Mouse (Mus musculus) lung, embryonic 15.5 days (tissue): ENCODE measurements around the gene Cnnm4. TPM values are rescaled to one million over a fixed set of nuclear protein-coding genes. Genes with fewer than 3 reads are reported as not detected.

Experiments used
- ATAC-seq: fragments of 200-750 bp; cut with Nextera tagmentation; 2 replicates; pipeline ENCODE4 v1.8.0; 2017; ENCODE audit warnings: moderate number of reproducible peaks, borderline replicate concordance; ENCODE audit not compliant: low FRiP score, low TSS enrichment; ENCODE audit errors: extremely low read depth
- H3K27ac ChIP-seq: fragments of 300-500 bp; sonication (generic); 2 replicates; pipeline ENCODE4 v1.5.1; 2015; ENCODE audit warnings: moderate library complexity, mild to moderate bottlenecking, inconsistent platforms
- H3K27me3 ChIP-seq: fragments of 300-500 bp; sonication (generic); 2 replicates; pipeline ENCODE4 v1.6.1; 2015; ENCODE audit warnings: inconsistent platforms
- H3K36me3 ChIP-seq: fragments of 300-500 bp; sonication (generic); 2 replicates; pipeline ENCODE4 v1.6.1; 2015; ENCODE audit warnings: inconsistent platforms
- H3K4me1 ChIP-seq: fragments of 300-500 bp; sonication (generic); 2 replicates; pipeline ENCODE4 v1.6.1; 2015; ENCODE audit warnings: inconsistent platforms
- H3K4me2 ChIP-seq: fragments of 300-500 bp; sonication (generic); 2 replicates; pipeline ENCODE4 v1.6.1; 2015; ENCODE audit warnings: inconsistent platforms, mild to moderate bottlenecking, moderate library complexity
- H3K4me3 ChIP-seq: fragments of 300-500 bp; sonication (generic); 2 replicates; pipeline ENCODE4 v1.5.1; 2015; ENCODE audit warnings: mild to moderate bottlenecking, inconsistent platforms
- H3K9ac ChIP-seq: fragments of 300-500 bp; sonication (generic); 2 replicates; pipeline ENCODE4 v1.6.1; 2015; ENCODE audit warnings: inconsistent platforms
- H3K9me3 ChIP-seq: fragments of 300-500 bp; sonication (generic); 2 replicates; pipeline ENCODE4 v1.6.1; 2016; ENCODE audit warnings: inconsistent platforms
- WGBS: fragments of 180-500 bp; shearing (Covaris S2); methylation state at CpG from one replicate; pipeline ENCODE4 v1.1.7; 2015; 5-methylcytosine and 5-hydroxymethylcytosine counted together
- polyA plus RNA-seq: library from polyadenylated mRNA; unstranded; fragments of >200 nt; fragmentation: Nextera tagmentation; extraction: Ambion mirVana; gene quantifications from 2 replicates; pipeline ENCODE4 v1.2.1, GENCODE M21; 2015

Gene Cnnm4
- polyA plus RNA-seq, 1 experiment from 2014 or later, result 12.5 TPM

GRCm38 (mm10) chr1:36497312-36497711 is 25.9 kb downstream of the Cnnm4 start:
- Histone ChIP-seq H3K4me3 (no peak overlapping the region), H3K36me3 (0 out of 2 replicates have a peak, but pooled peaks cover 2% of the 10 kb centered on the region), H3K9me3 (no peaks in the 10 kb centered on the region), H3K4me2 (no peak overlapping the region), H3K4me1 (peaks cover 4% of the 10 kb centered on the region; the same call in 1 of the 2 replicates), H3K9ac (no peak overlapping the region), H3K27me3 (no peaks in the 10 kb centered on the region), H3K27ac (no peak overlapping the region)
- no peak for ATAC-seq
- WGBS, result 70% methylated on average over 2 of the region's 2 CpGs

GRCm38 (mm10) chr1:36501261-36501660 is 29.8 kb downstream of the Cnnm4 start:
- WGBS, result 6% methylated on average over 3 of the region's 3 CpGs
- Histone ChIP-seq H3K4me1 (no peaks in the 10 kb centered on the region), H3K27me3 (no peaks in the 10 kb centered on the region), H3K4me2 (no peak overlapping the region), H3K4me3 (no peak overlapping the region), H3K36me3 (0 out of 2 replicates have a peak, but pooled peaks cover 2% of the 10 kb centered on the region), H3K9me3 (no peaks in the 10 kb centered on the region), H3K9ac (no peak overlapping the region), H3K27ac (no peak overlapping the region)
- ATAC-seq, result 0 out of 2 replicates have a peak, but pooled peaks have one; percentile 8

DNA sequence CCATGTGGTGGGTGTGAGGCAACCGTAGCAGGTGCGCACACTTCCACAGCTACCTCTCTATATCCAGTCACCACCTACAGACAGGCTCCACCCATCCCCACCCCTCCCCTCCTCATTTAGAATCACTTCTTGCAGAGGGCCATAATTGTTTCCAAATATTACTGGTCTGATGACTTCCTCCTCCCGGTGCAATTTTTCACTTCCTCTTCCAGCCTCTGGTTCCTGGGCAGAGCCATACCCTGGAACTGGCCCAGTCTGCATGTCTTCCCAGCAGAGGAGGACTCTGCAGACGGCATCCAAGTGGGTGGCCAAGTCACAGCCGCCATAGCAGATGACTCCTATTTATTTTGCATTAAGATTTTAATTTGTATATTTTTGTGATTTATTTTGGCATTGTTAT is 36.8 kb downstream of the Cnnm4 start:
- no peak overlapping the region for H3K4me2 ChIP-seq
- 0 out of 2 replicates have a peak, but pooled peaks cover 3% of the 10 kb centered on the region for H3K36me3 ChIP-seq
- ATAC-seq, result no peak
- H3K27me3 ChIP-seq, result no peaks in the 10 kb centered on the region
- WGBS, result 67% methylated on average over 5 of the region's 5 CpGs
- H3K4me1 ChIP-seq, result peaks cover 6% of the 10 kb centered on the region
- no peak overlapping the region for H3K9ac ChIP-seq
- 0 out of 2 replicates have a peak, but pooled peaks cover 3% of the 10 kb centered on the region for H3K9me3 ChIP-seq
- H3K27ac ChIP-seq, result no peak overlapping the region
- no peak overlapping the region for H3K4me3 ChIP-seq

DNA sequence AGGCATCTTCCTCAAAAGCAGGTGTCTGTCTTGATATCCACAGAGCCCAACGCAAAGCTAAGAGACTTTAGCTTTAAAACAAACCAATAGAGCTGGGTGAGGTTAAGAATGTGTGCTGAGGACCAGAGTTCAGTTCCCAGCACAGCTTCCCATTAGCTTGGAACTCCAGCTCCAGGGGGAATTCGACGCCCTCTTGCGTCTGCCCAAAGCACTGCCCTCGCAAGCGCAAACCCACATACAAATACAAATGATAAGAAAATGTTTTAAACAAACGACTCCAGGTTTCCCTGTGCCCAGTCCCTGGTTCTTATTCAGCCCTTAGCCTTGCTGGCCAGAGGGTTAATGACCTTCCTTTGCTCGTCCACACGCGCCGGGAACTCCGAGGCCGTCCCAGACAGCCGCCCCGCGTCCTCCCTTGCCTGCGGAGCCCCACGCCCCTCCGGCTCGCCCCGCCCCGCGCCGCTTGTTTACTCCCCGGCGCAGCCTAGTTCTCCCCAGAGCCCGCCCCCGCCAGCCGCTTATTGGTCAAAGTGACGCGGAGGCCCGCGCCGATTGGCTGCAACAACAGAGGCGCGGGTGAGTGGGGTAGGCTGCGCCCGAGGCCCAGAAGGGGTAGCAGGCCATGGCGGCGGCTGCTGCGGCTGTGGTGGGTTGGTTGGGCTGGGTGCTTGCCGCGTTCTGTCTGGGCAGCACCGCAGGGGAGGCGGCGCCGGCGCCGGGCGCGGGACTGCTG is 40.0 kb downstream of the Cnnm4 start, which contains the start of gene Cnnm3:
TSS of gene Cnnm3 (plus strand) at position 579 of the 733 bp plus-strand sequence.
- peak; percentile 99 for ATAC-seq
- WGBS, result 2% methylated on average over 50 of the region's 51 CpGs
- Histone ChIP-seq H3K4me2 (peak within 1 kb of the TSS; percentile 97), H3K36me3 (0 out of 2 replicates have a peak, but pooled peaks cover under 1% of the 10 kb centered on the region), H3K4me3 (peak within 1 kb of the TSS; percentile 100), H3K4me1 (peaks cover 25% of the 10 kb centered on the region), H3K27ac (peak within 1 kb of the TSS; percentile 99), H3K9ac (peak within 1 kb of the TSS; percentile 90), H3K27me3 (no peaks in the 10 kb centered on the region), H3K9me3 (0 out of 2 replicates have a peak, but pooled peaks cover 3% of the 10 kb centered on the region)

- Histone ChIP-seq H3K27ac (peak overlapping the region; percentile 99), H3K9me3 (0 out of 2 replicates have a peak, but pooled peaks cover 3% of the 10 kb centered on the region), H3K4me2 (peak overlapping the region; percentile 97), H3K4me1 (peaks cover 25% of the 10 kb centered on the region), H3K36me3 (no peaks in the 10 kb centered on the region), H3K27me3 (no peaks in the 10 kb centered on the region), H3K9ac (peak overlapping the region; percentile 90), H3K4me3 (peak overlapping the region; percentile 100)
- WGBS, result under 1% methylated on average over 111 of the region's 126 CpGs
- peak; percentile 60 for ATAC-seq
Measured at GRCm38 (mm10) chr1:36512089-36512965, 40.9 kb downstream of the Cnnm4 start.

DNA sequence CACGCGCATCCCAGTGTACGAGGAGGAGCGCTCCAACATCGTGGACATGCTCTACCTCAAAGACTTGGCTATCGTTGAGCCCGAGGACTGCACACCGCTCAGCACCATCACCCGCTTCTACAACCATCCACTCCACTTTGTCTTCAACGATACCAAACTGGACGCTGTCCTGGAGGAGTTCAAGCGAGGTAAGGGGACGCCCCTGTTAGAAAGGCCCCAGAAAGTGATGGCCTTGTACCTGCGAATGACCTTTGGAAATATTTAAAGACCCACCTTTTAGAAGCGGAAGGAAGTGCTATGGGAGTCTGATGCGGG is 41.5 kb downstream of the Cnnm4 start:
- no peak for ATAC-seq
- no peaks in the 10 kb centered on the region for H3K27me3 ChIP-seq
- 0 out of 2 replicates have a peak, but pooled peaks cover 3% of the 10 kb centered on the region for H3K9me3 ChIP-seq
- H3K4me1 ChIP-seq, result peaks cover 25% of the 10 kb centered on the region
- WGBS, result 1% methylated on average over 16 of the region's 16 CpGs
- H3K4me3 ChIP-seq, result peak overlapping the region; percentile 100
- H3K4me2 ChIP-seq, result peak overlapping the region; percentile 97
- no peaks in the 10 kb centered on the region for H3K36me3 ChIP-seq
- peak overlapping the region; percentile 99 for H3K27ac ChIP-seq
- H3K9ac ChIP-seq, result peak overlapping the region; percentile 90

DNA sequence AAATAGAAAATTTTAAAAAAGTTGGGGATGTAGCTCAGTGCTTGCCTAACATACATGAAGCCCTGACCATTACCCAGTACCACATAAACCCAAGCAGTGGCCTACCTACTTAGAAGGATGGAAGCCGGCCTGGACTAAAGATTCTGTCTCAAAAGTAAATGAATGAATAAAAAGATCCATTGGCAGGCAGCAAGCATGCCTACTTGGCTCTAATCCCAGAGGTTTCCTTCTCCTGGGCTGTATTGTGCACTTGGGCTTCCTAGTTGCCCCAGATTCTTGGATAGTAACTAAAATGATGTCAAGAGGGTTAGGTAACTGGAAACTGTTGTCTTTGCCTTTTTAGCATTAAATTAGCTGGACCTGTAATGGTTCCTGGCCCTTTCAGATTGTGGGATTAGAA is 41.9 kb downstream of the Cnnm4 start:
- Histone ChIP-seq H3K9me3 (0 out of 2 replicates have a peak, but pooled peaks cover 3% of the 10 kb centered on the region), H3K27ac (no peak overlapping the region), H3K27me3 (no peaks in the 10 kb centered on the region), H3K4me3 (peak overlapping the region; percentile 100), H3K4me1 (peaks cover 25% of the 10 kb centered on the region), H3K9ac (peak overlapping the region; percentile 90), H3K4me2 (peak overlapping the region; percentile 97), H3K36me3 (no peaks in the 10 kb centered on the region)
- 0% methylated on average over 1 of the region's 1 CpGs for WGBS
- no peak for ATAC-seq

DNA sequence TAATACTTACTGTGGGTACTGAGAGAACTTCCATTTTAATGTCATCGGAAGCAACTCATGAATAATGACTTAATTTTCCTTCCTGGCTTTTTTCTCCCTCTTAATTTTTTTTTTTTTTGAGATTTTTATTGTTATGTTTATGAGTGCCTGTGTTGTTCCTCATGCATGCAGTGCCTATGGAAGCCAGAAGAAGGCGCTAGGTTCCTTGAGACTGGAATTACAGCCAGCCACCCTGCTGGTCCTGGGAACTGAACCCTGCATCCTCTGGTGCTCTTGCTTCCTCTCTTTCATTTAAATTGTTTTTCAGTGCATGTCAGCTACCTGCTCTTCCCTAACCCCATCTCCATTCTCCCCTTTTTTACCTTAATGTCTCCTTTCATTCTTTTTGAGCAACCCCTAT is 42.3 kb downstream of the Cnnm4 start:
- no peak overlapping the region for H3K27ac ChIP-seq
- H3K9ac ChIP-seq, result peak overlapping the region; percentile 90
- H3K9me3 ChIP-seq, result 0 out of 2 replicates have a peak, but pooled peaks cover 3% of the 10 kb centered on the region
- H3K36me3 ChIP-seq, result 0 out of 2 replicates have a peak, but pooled peaks cover 2% of the 10 kb centered on the region
- no peaks in the 10 kb centered on the region for H3K27me3 ChIP-seq
- H3K4me3 ChIP-seq, result peak overlapping the region; percentile 100
- H3K4me1 ChIP-seq, result peaks cover 25% of the 10 kb centered on the region
- peak overlapping the region; percentile 97 for H3K4me2 ChIP-seq
- WGBS, result 50% methylated on average over 2 of the region's 2 CpGs
- no peak for ATAC-seq

DNA sequence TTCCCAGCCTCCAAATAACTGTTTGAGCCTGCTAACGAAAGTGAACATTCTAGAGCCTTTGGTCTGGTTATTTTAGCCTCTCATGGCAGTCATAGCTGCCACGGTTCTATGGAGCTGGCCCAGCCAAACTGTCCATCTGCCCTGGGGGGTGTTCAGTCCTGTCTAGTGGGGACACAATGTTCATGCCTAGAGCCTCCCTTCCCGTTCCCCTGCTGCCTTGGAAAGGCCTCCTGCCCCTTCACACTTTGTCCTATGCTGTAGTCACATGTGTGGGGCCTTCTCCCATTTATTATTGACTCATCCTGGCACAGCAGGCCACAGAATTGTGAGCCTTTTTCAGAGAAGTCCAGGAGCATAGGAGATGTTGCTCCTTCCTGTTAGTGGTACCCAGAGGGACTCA is 46.8 kb downstream of the Cnnm4 start:
- Histone ChIP-seq H3K9ac (no peak overlapping the region), H3K27ac (no peak overlapping the region), H3K4me3 (no peak overlapping the region), H3K4me2 (no peak overlapping the region), H3K9me3 (no peaks in the 10 kb centered on the region), H3K4me1 (peaks cover 19% of the 10 kb centered on the region), H3K36me3 (peaks cover 38% of the 10 kb centered on the region), H3K27me3 (no peaks in the 10 kb centered on the region)
- WGBS, result 81% methylated on average over 3 of the region's 3 CpGs
- no peak for ATAC-seq

GRCm38 (mm10) chr1:36519626-36520025 is 48.2 kb downstream of the Cnnm4 start:
- H3K27me3 ChIP-seq, result no peaks in the 10 kb centered on the region
- H3K9ac ChIP-seq, result no peak overlapping the region
- peaks cover 6% of the 10 kb centered on the region for H3K4me1 ChIP-seq
- WGBS, result 67% methylated on average over 11 of the region's 11 CpGs
- no peak for ATAC-seq
- H3K27ac ChIP-seq, result no peak overlapping the region
- H3K36me3 ChIP-seq, result peaks cover 46% of the 10 kb centered on the region
- no peak overlapping the region for H3K4me2 ChIP-seq
- H3K4me3 ChIP-seq, result no peak overlapping the region
- H3K9me3 ChIP-seq, result no peaks in the 10 kb centered on the region

- H3K27ac ChIP-seq, result no peak overlapping the region
Measured at GRCm38 (mm10) chr1:36522210-36522609, 50.8 kb downstream of the Cnnm4 start.

More at GRCm38 (mm10) chr1:36522210-36522609, 50.8 kb downstream of the Cnnm4 start:
- Histone ChIP-seq H3K36me3 (peaks cover 69% of the 10 kb centered on the region), H3K9ac (no peak overlapping the region), H3K9me3 (no peaks in the 10 kb centered on the region), H3K4me2 (no peak overlapping the region), H3K4me3 (no peak overlapping the region), H3K4me1 (no peaks in the 10 kb centered on the region), H3K27me3 (no peaks in the 10 kb centered on the region)
- WGBS, result 84% methylated on average over 7 of the region's 7 CpGs
- ATAC-seq, result no peak
